Mouse (Mus musculus) embryonic facial prominence, embryonic 12.5 days (tissue): ENCODE data around the gene Tagln3. TPM values are rescaled to one million over a fixed set of nuclear protein-coding genes. Genes with fewer than 3 reads are reported as not detected.

Source experiments
- ATAC-seq: fragments of 200-750 bp; cut with Nextera tagmentation; 2 replicates; pipeline ENCODE4 v1.8.0; 2017; ENCODE audit not compliant: insufficient number of reproducible peaks, insufficient read depth, low FRiP score, low TSS enrichment
- H3K27ac ChIP-seq: fragments of 300-500 bp; sonication (generic); 2 replicates; pipeline ENCODE4 v1.5.1; 2016; ENCODE audit warnings: mild to moderate bottlenecking
- H3K27me3 ChIP-seq: fragments of 300-500 bp; sonication (generic); 2 replicates; pipeline ENCODE4 v1.6.1; 2016; ENCODE audit warnings: mild to moderate bottlenecking, moderate library complexity
- H3K36me3 ChIP-seq: fragments of 300-500 bp; sonication (generic); 2 replicates; pipeline ENCODE4 v1.6.1; 2016; ENCODE audit warnings: mild to moderate bottlenecking
- H3K4me1 ChIP-seq: fragments of 300-500 bp; sonication (generic); 2 replicates; pipeline ENCODE4 v1.6.1; 2016
- H3K4me2 ChIP-seq: fragments of 300-500 bp; sonication (generic); replicated peaks from 2 replicates; pipeline ENCODE4 v1.6.1; 2016; ENCODE audit warnings: mild to moderate bottlenecking, moderate library complexity
- H3K4me3 ChIP-seq: fragments of 300-500 bp; sonication (generic); 2 replicates; pipeline ENCODE4 v1.5.1; 2016; ENCODE audit warnings: mild to moderate bottlenecking
- H3K9ac ChIP-seq: fragments of 300-500 bp; sonication (generic); 2 replicates; pipeline ENCODE4 v1.6.1; 2016; ENCODE audit warnings: mild to moderate bottlenecking, moderate library complexity
- H3K9me3 ChIP-seq: fragments of 300-500 bp; sonication (generic); 2 replicates; pipeline ENCODE4 v1.6.1; 2016; ENCODE audit warnings: mild to moderate bottlenecking, moderate library complexity
- WGBS: fragments of 180-500 bp; shearing (Covaris S2); methylation state at CpG from one replicate; pipeline ENCODE4 v1.1.7; 2016; 5-methylcytosine and 5-hydroxymethylcytosine counted together
- polyA plus RNA-seq: library from polyadenylated mRNA; unstranded; fragments of >200 nt; fragmentation: Nextera tagmentation; extraction: Ambion mirVana; gene quantifications from 2 replicates; pipeline ENCODE4 v1.2.1, GENCODE M21; 2016

The Tagln3 gene
- polyA plus RNA-seq, 1 experiment from 2014 or later = 60.2 TPM

- no peaks in the 10 kb centered on the region for H3K9me3 ChIP-seq
- no peak overlapping the region for H3K9ac ChIP-seq
- no peak overlapping the region for H3K4me2 ChIP-seq
- no peaks in the 10 kb centered on the region for H3K4me1 ChIP-seq
- H3K36me3 ChIP-seq = peaks cover 22% of the 10 kb centered on the region
- no peak overlapping the region for H3K27ac ChIP-seq
- no peaks in the 10 kb centered on the region for H3K27me3 ChIP-seq
- H3K4me3 ChIP-seq = no peak overlapping the region
- 85% methylated on average over 5 of the region's 5 CpGs for WGBS
- ATAC-seq = no peak
Observed at GRCm38 (mm10) chr16:45714489-45715150, 9.8 kb downstream of the Tagln3 start.

- Histone ChIP-seq H3K27ac (no peak overlapping the region), H3K9me3 (no peaks in the 10 kb centered on the region), H3K4me1 (no peaks in the 10 kb centered on the region), H3K27me3 (no peaks in the 10 kb centered on the region), H3K9ac (no peak overlapping the region), H3K36me3 (peaks cover 22% of the 10 kb centered on the region), H3K4me2 (no peak overlapping the region), H3K4me3 (no peak overlapping the region)
- no peak for ATAC-seq
- WGBS = 85% methylated on average over 1 of the region's 1 CpGs
Observed at GRCm38 (mm10) chr16:45713878-45714277, 10.5 kb downstream of the Tagln3 start.

DNA sequence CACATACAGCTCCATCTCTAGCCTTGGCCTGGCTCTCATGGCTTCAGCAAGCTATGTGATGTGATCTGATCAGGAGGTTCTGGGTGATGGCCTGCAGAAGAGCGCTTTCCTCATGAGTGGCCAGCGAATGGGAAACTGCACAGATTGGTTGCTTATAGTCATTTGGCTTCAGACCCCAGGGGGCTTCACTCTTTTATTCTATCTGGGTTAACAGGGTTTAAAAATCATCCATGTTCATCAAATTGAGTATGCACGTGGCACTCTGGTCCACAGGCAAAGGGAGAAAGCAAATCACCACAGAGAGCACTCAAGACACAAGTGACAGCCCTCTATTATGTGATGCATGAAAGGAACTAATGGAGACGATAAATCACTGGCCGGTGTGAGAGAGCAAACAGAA lies 11.1 kb downstream of the Tagln3 start:
- Histone ChIP-seq H3K27ac (no peak overlapping the region), H3K27me3 (no peaks in the 10 kb centered on the region), H3K9ac (no peak overlapping the region), H3K4me3 (no peak overlapping the region), H3K4me1 (no peaks in the 10 kb centered on the region), H3K4me2 (no peak overlapping the region), H3K9me3 (no peaks in the 10 kb centered on the region), H3K36me3 (peaks cover 19% of the 10 kb centered on the region)
- WGBS = 85% methylated on average over 5 of the region's 5 CpGs
- ATAC-seq = no peak

- 70% methylated on average over 7 of the region's 7 CpGs for WGBS
- no peak for ATAC-seq
- H3K36me3 ChIP-seq = peaks cover 8% of the 10 kb centered on the region; the same call in 1 of the 2 replicates
Observed at GRCm38 (mm10) chr16:45711263-45711662, 13.1 kb downstream of the Tagln3 start.

GRCm38 (mm10) chr16:45699301-45699700 lies 25.1 kb downstream of the Tagln3 start:
- Histone ChIP-seq H3K9ac (no peak overlapping the region), H3K9me3 (no peaks in the 10 kb centered on the region), H3K27ac (no peak overlapping the region), H3K4me2 (no peak overlapping the region), H3K36me3 (no peaks in the 10 kb centered on the region), H3K27me3 (no peaks in the 10 kb centered on the region), H3K4me3 (no peak overlapping the region), H3K4me1 (no peaks in the 10 kb centered on the region)
- no peak for ATAC-seq
- WGBS = 76% methylated on average over 5 of the region's 5 CpGs

More at GRCm38 (mm10) chr16:45711263-45711662, 13.1 kb downstream of the Tagln3 start:
- Histone ChIP-seq H3K9ac (no peak overlapping the region), H3K27ac (no peak overlapping the region), H3K9me3 (no peaks in the 10 kb centered on the region), H3K4me2 (no peak overlapping the region), H3K4me3 (no peak overlapping the region), H3K4me1 (no peaks in the 10 kb centered on the region), H3K27me3 (no peaks in the 10 kb centered on the region)

DNA sequence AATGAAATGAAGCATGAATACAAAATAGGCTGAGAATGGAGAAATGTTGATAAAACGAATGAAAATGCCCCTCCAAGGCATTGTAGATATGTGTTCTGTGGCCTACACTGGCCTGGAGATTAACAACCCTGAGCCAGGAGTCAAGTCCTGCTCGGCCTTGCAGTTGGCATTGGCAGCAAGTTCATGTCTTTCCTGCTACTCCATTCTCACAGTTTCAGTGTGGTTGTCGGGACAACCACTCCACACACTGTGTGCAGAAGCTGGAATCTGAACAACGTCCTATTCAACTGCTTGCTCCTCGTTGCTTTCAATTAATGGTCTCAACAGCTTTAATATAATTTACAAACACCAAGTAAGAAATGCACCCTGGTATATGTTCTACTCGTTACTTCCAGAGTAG lies 26.4 kb downstream of the Tagln3 start:
- Histone ChIP-seq H3K27ac (no peak overlapping the region), H3K36me3 (no peaks in the 10 kb centered on the region), H3K27me3 (no peaks in the 10 kb centered on the region), H3K9me3 (no peaks in the 10 kb centered on the region), H3K9ac (no peak overlapping the region), H3K4me3 (no peak overlapping the region), H3K4me2 (no peak overlapping the region), H3K4me1 (no peaks in the 10 kb centered on the region)
- 84% methylated on average over 6 of the region's 6 CpGs for WGBS
- no peak for ATAC-seq

GRCm38 (mm10) chr16:45695445-45696160 lies 28.8 kb downstream of the Tagln3 start:
- no peak for ATAC-seq
- Histone ChIP-seq H3K4me3 (no peak overlapping the region), H3K27ac (no peak overlapping the region), H3K9me3 (no peaks in the 10 kb centered on the region), H3K9ac (no peak overlapping the region), H3K36me3 (no peaks in the 10 kb centered on the region), H3K27me3 (no peaks in the 10 kb centered on the region), H3K4me1 (no peaks in the 10 kb centered on the region), H3K4me2 (no peak overlapping the region)
- 79% methylated on average over 9 of the region's 9 CpGs for WGBS

GRCm38 (mm10) chr16:45693558-45693957 lies 30.9 kb downstream of the Tagln3 start, which contains the start of gene Tmprss7:
Gene Tmprss7 (minus strand): TSS chr16:45693658.
- Histone ChIP-seq H3K9me3 (no peaks in the 10 kb centered on the region), H3K27ac (no peak within 1 kb of the TSS), H3K4me1 (no peaks in the 10 kb centered on the region), H3K4me3 (no peak within 1 kb of the TSS), H3K36me3 (no peaks in the 10 kb centered on the region), H3K27me3 (no peaks in the 10 kb centered on the region), H3K9ac (no peak within 1 kb of the TSS), H3K4me2 (no peak within 1 kb of the TSS)
- ATAC-seq = no peak
- 71% methylated on average over 10 of the region's 10 CpGs for WGBS

GRCm38 (mm10) chr16:45692851-45693250 lies 31.6 kb downstream of the Tagln3 start:
- H3K4me2 ChIP-seq = no peak overlapping the region
- no peak overlapping the region for H3K4me3 ChIP-seq
- no peaks in the 10 kb centered on the region for H3K27me3 ChIP-seq
- H3K27ac ChIP-seq = no peak overlapping the region
- no peak for ATAC-seq
- no peaks in the 10 kb centered on the region for H3K4me1 ChIP-seq
- no peak overlapping the region for H3K9ac ChIP-seq
- no peaks in the 10 kb centered on the region for H3K9me3 ChIP-seq
- WGBS = 70% methylated on average over 3 of the region's 3 CpGs
- no peaks in the 10 kb centered on the region for H3K36me3 ChIP-seq

DNA sequence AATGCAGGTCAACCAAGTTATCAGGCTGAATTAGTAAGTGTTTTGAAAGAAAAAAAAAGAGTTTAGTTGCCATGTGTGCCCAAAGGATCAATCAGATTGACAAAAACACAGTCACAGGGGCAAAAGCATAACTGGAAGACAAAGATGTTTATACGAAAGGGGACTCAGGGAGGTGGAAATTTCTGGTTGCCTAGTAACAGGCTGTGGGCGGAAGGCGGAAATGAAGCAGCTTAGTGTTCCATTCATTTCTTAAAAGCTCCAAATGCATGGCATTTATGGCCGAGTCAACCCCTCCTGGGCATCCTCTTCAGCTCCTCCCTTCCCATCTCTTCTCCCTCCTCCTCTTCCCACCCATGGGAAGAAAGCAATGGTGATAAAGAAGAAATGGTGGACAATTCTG lies 34.2 kb downstream of the Tagln3 start:
- no peak overlapping the region for H3K9ac ChIP-seq
- H3K9me3 ChIP-seq = no peaks in the 10 kb centered on the region
- WGBS = 25% methylated on average over 4 of the region's 4 CpGs
- H3K36me3 ChIP-seq = no peaks in the 10 kb centered on the region
- no peak overlapping the region for H3K27ac ChIP-seq
- no peak for ATAC-seq
- no peak overlapping the region for H3K4me3 ChIP-seq
- H3K27me3 ChIP-seq = no peaks in the 10 kb centered on the region
- no peaks in the 10 kb centered on the region for H3K4me1 ChIP-seq
- no peak overlapping the region for H3K4me2 ChIP-seq

GRCm38 (mm10) chr16:45686833-45687232 lies 37.6 kb downstream of the Tagln3 start:
- H3K9ac ChIP-seq = no peak overlapping the region
- H3K36me3 ChIP-seq = no peaks in the 10 kb centered on the region
- H3K9me3 ChIP-seq = no peaks in the 10 kb centered on the region
- 79% methylated on average over 3 of the region's 3 CpGs for WGBS
- no peak overlapping the region for H3K27ac ChIP-seq
- no peaks in the 10 kb centered on the region for H3K4me1 ChIP-seq
- no peak overlapping the region for H3K4me3 ChIP-seq
- no peak for ATAC-seq
- no peak overlapping the region for H3K4me2 ChIP-seq
- H3K27me3 ChIP-seq = no peaks in the 10 kb centered on the region

DNA sequence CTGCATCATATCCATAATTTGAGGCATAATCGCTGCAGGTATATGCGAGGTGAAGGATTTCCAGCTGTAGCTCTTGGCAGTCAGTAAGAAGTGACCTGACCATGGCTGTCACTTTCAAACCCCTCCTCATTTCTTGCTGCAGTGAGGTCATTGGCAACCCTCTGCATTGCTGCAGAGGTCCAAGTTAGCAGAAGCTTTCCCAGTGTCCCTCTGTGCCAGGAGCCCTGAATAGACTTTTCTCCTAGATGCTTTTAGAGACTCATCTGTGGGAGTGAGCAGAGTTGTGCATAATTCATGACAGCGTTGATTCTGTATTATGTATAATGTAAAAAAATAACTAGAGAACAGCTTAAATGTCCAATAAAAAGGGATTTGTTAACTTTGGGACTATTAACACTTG lies 39.1 kb downstream of the Tagln3 start:
- Histone ChIP-seq H3K9ac (no peak overlapping the region), H3K27ac (no peak overlapping the region), H3K4me2 (no peak overlapping the region), H3K9me3 (no peaks in the 10 kb centered on the region), H3K36me3 (no peaks in the 10 kb centered on the region), H3K4me3 (no peak overlapping the region), H3K4me1 (no peaks in the 10 kb centered on the region), H3K27me3 (no peaks in the 10 kb centered on the region)
- ATAC-seq = no peak
- 58% methylated on average over 3 of the region's 3 CpGs for WGBS
